Comparison of ENCODE assay signal across 11 mouse cellular contexts in the genomic region with DNA sequence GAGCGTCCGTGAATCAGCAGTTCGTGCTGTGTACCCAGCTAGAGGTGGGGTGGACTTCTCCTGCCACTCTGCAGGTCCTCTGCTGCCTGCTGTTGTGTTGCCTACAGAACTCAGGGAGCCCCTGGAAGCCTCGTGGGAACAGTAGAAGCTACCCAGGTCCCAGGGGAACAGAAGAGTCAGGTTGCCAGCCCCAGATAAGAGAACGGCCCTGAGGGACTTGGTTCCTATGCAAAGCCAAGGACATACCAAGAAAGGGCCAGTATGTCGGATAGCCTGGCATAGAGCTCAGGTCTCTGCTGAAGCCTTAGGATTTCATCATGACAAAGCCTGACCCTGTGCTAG. TPM values are rescaled to one million over a fixed set of nuclear protein-coding genes. Genes with fewer than 3 reads are reported as not detected.
A peak's percentile ranks its signal among the peaks of the same experiment; 100 is the strongest.
DNase-seq lines count a peak whose midpoint lies in the region; ATAC-seq lines count a peak whose summit lies in the region.
"Had no signal": no experiment of that assay in that cellular context is flagged by ENCODE, and none has a peak within 500 bp of the region (broad histone marks: within the 10 kb centered on the region; RNA-seq: fewer than 3 reads in every experiment).

No protein-coding gene starts in this region.

- H3K4me1 ChIP-seq in embryonic facial prominence, embryonic 12.5 days = peaks cover 22% of the 10 kb centered on the region
- peaks cover 18% of the 10 kb centered on the region for H3K4me1 ChIP-seq in embryonic facial prominence, embryonic 15.5 days
- H3K4me1 ChIP-seq in midbrain, embryonic 15.5 days = peaks cover 15% of the 10 kb centered on the region

- H3K4me3 ChIP-seq in embryonic facial prominence, embryonic 12.5 days = no peak overlapping the region
- H3K4me3 ChIP-seq in embryonic facial prominence, embryonic 15.5 days (replicated peaks) = no peak overlapping the region
- H3K4me3 ChIP-seq in midbrain, embryonic 15.5 days = no peak overlapping the region

- no peaks in the 10 kb centered on the region; the same call in 1 of the 2 replicates for H3K9me3 ChIP-seq in embryonic facial prominence, embryonic 12.5 days
- H3K9me3 ChIP-seq in embryonic facial prominence, embryonic 15.5 days (replicated peaks) = no peaks in the 10 kb centered on the region
- H3K9me3 ChIP-seq in midbrain, embryonic 15.5 days = no peaks in the 10 kb centered on the region

- no peaks in the 10 kb centered on the region for H3K27me3 ChIP-seq in embryonic facial prominence, embryonic 12.5 days
- no peaks in the 10 kb centered on the region for H3K27me3 ChIP-seq in embryonic facial prominence, embryonic 15.5 days
- no peaks in the 10 kb centered on the region for H3K27me3 ChIP-seq in midbrain, embryonic 15.5 days (replicated peaks)

- 40% methylated on average over 6 of the region's 6 CpGs for WGBS in embryonic facial prominence, embryonic 12.5 days
- 24% methylated on average over 6 of the region's 6 CpGs for WGBS in embryonic facial prominence, embryonic 15.5 days
- WGBS in midbrain, embryonic 15.5 days = 46% methylated on average over 6 of the region's 6 CpGs

- H3K4me2 ChIP-seq in embryonic facial prominence, embryonic 12.5 days (replicated peaks) = peak overlapping the region; percentile 21
- H3K4me2 ChIP-seq in embryonic facial prominence, embryonic 15.5 days (replicated peaks) = peak overlapping the region; percentile 33; the same call in 1 of the 2 replicates
- H3K4me2 ChIP-seq in midbrain, embryonic 15.5 days = 0 out of 2 replicates have a peak overlapping the region, but pooled peaks have one; percentile 0

- peak; percentile 4 for DNase-seq in left cerebral cortex, postnatal 4 days
- no peak for DNase-seq in left cerebral cortex, postnatal 25 days (ENCODE audit: low spot score in 2 of 2)
- DNase-seq in ovary, postnatal 14 days (ENCODE audit: low spot score) = no peak
- no peak for DNase-seq in left cerebral cortex, adult 11 months (ENCODE audit: low spot score)
- DNase-seq: heart, adult 18-20 months; kidney, adult 9 months had no signal

- no peak overlapping the region for H3K9ac ChIP-seq in embryonic facial prominence, embryonic 12.5 days
- H3K9ac ChIP-seq in embryonic facial prominence, embryonic 15.5 days = no peak overlapping the region
- H3K9ac ChIP-seq in midbrain, embryonic 15.5 days = no peak overlapping the region
- H3K9ac ChIP-seq: liver, embryonic 14.5 days had no signal

- ATAC-seq in embryonic facial prominence, embryonic 12.5 days (ENCODE audit: insufficient number of reproducible peaks, insufficient read depth, low FRiP score, low TSS enrichment) = 0 out of 2 replicates have a peak, but pooled peaks have one; percentile 18
- ATAC-seq in embryonic facial prominence, embryonic 15.5 days (ENCODE audit: insufficient number of reproducible peaks, low FRiP score, low TSS enrichment, low read depth) = no peak
- no peak for ATAC-seq in midbrain, embryonic 15.5 days (replicated peaks)
- ATAC-seq: activated CD4-positive, CD25-positive, alpha-beta regulatory T cell, adult 4 months had no signal

- intact Hi-C loops in left cerebral cortex, postnatal 4 days (cut with DNase I) = no loop called here
- intact Hi-C loops in left cerebral cortex, postnatal 25 days (cut with DNase I) = no loop called here

- no peaks in the 10 kb centered on the region for H3K36me3 ChIP-seq in embryonic facial prominence, embryonic 12.5 days
- no peaks in the 10 kb centered on the region for H3K36me3 ChIP-seq in embryonic facial prominence, embryonic 15.5 days
- H3K36me3 ChIP-seq in midbrain, embryonic 15.5 days (replicated peaks) = no peaks in the 10 kb centered on the region

- H3K27ac ChIP-seq in embryonic facial prominence, embryonic 12.5 days = peak overlapping the region; percentile 65
- peak overlapping the region; percentile 60 for H3K27ac ChIP-seq in embryonic facial prominence, embryonic 15.5 days (replicated peaks)
- no peak overlapping the region for H3K27ac ChIP-seq in midbrain, embryonic 15.5 days
- H3K27ac ChIP-seq: liver, embryonic 14.5 days had no signal

RNA-seq across cellular contexts. Expression of gene Cdkn2aipnl, which starts 24.0 kb away (rescaled TPM):
- total RNA-seq in left cerebral cortex, postnatal 4 days (2021) = 10 to 100 TPM; 52.8 to 53.3 TPM
- total RNA-seq in left cerebral cortex, postnatal 25 days (2021) = 10 to 100 TPM; 31.8 to 35.6 TPM
- 104 and 110 TPM in 2 replicates for polyA plus RNA-seq in embryonic facial prominence, embryonic 12.5 days (2016; fragmentation: Nextera tagmentation; extraction: Ambion mirVana)
- 83.9 and 86.8 TPM in 2 replicates for polyA plus RNA-seq in embryonic facial prominence, embryonic 15.5 days (2015; fragmentation: Nextera tagmentation; extraction: Ambion mirVana)
- 120 and 121 TPM in 2 replicates for polyA plus RNA-seq in midbrain, embryonic 15.5 days (2015; fragmentation: Nextera tagmentation; extraction: Ambion mirVana)

RNA-seq across cellular contexts. Expression of gene Ube2b, which starts 57.1 kb away (rescaled TPM):
- total RNA-seq in left cerebral cortex, postnatal 4 days (2021) = 100 to 1,000 TPM; 122 to 133 TPM
- 100 to 1,000 TPM; 191 to 200 TPM for total RNA-seq in left cerebral cortex, postnatal 25 days (2021)
- 228 and 235 TPM in 2 replicates for polyA plus RNA-seq in embryonic facial prominence, embryonic 12.5 days (2016; fragmentation: Nextera tagmentation; extraction: Ambion mirVana)
- polyA plus RNA-seq in embryonic facial prominence, embryonic 15.5 days (2015; fragmentation: Nextera tagmentation; extraction: Ambion mirVana) = 234 and 239 TPM in 2 replicates
- polyA plus RNA-seq in midbrain, embryonic 15.5 days (2015; fragmentation: Nextera tagmentation; extraction: Ambion mirVana) = 223 and 231 TPM in 2 replicates
